Mouse (Mus musculus) neural tube, embryonic 13.5 days (tissue): ENCODE measurements around the gene Orc3. TPM values are rescaled to one million over a fixed set of nuclear protein-coding genes. Genes with fewer than 3 reads are reported as not detected.

Experiments used
- ATAC-seq: fragments of 200-750 bp; cut with Nextera tagmentation; 2 replicates; pipeline ENCODE4 v1.8.0; 2017; ENCODE audit warnings: low read depth, mild to moderate bottlenecking, moderate TSS enrichment, moderate library complexity
- H3K27ac ChIP-seq: fragments of 300-500 bp; sonication (generic); replicated peaks from 2 replicates; pipeline ENCODE4 v1.5.1; 2015; ENCODE audit warnings: moderate library complexity, mild to moderate bottlenecking, inconsistent platforms
- H3K27me3 ChIP-seq: fragments of 300-500 bp; sonication (generic); 2 replicates; pipeline ENCODE4 v1.6.1; 2015; ENCODE audit warnings: mild to moderate bottlenecking, inconsistent platforms
- H3K36me3 ChIP-seq: fragments of 300-500 bp; sonication (generic); 2 replicates; pipeline ENCODE4 v1.6.1; 2015; ENCODE audit warnings: mild to moderate bottlenecking, inconsistent platforms
- H3K4me1 ChIP-seq: fragments of 300-500 bp; sonication (generic); replicated peaks from 2 replicates; pipeline ENCODE4 v1.6.1; 2015; ENCODE audit warnings: inconsistent platforms
- H3K4me2 ChIP-seq: fragments of 300-500 bp; sonication (generic); 2 replicates; pipeline ENCODE4 v1.6.1; 2015; ENCODE audit warnings: inconsistent platforms, mild to moderate bottlenecking, moderate library complexity
- H3K4me3 ChIP-seq: fragments of 300-500 bp; sonication (generic); 2 replicates; pipeline ENCODE4 v1.5.1; 2015; ENCODE audit warnings: mild to moderate bottlenecking, inconsistent platforms
- H3K9ac ChIP-seq: fragments of 300-500 bp; sonication (generic); 2 replicates; pipeline ENCODE4 v1.6.1; 2015; ENCODE audit warnings: moderate library complexity, mild to moderate bottlenecking, inconsistent platforms
- H3K9me3 ChIP-seq: fragments of 300-500 bp; sonication (generic); 2 replicates; pipeline ENCODE4 v1.6.1; 2016; ENCODE audit warnings: inconsistent platforms
- WGBS: fragments of 180-500 bp; shearing (Covaris S2); methylation state at CpG from one replicate; pipeline ENCODE4 v1.1.7; 2015; 5-methylcytosine and 5-hydroxymethylcytosine counted together
- polyA plus RNA-seq: library from polyadenylated mRNA; unstranded; fragments of >200 nt; fragmentation: Nextera tagmentation; extraction: Ambion mirVana; gene quantifications from 2 replicates; pipeline ENCODE4 v1.2.1, GENCODE M21; 2015

The Orc3 gene
- 85.6 and 94.2 TPM in 2 replicates for polyA plus RNA-seq

DNA sequence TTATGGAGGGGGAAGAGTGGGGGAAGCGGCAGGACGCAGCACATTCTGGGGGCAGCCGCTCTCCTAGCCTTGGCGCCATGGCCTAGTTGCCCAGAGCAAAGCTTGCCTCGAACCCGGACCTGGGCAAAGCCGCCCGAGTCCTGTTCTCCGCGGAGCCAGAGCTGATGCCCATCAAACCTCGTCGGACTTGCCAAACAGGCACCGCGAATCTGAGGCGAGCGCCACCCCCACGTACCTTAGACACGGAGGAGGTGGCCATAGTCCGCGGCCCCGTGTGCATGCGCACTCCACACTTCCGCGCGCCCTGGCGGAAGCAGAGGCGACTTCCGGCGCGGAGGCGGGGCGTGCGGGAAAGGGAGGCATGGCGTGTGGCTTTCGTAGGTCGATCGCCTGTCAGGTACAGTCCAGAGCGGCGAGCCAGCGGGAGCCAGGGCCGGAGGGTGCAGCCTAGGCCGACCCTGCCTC is at the start of gene Orc3, which contains the start of gene Rars2:
TSS of gene Orc3 (minus strand) at position 315 of the 465 bp plus-strand sequence.
TSS of gene Rars2 (plus strand) at position 328 of the 465 bp plus-strand sequence.
- Histone ChIP-seq H3K4me1 (peaks cover 26% of the 10 kb centered on the region), H3K9ac (peak within 1 kb of the TSS; percentile 86), H3K9me3 (no peaks in the 10 kb centered on the region), H3K4me2 (peak within 1 kb of the TSS; percentile 81), H3K36me3 (peaks cover 3% of the 10 kb centered on the region; the same call in 1 of the 2 replicates), H3K27ac (peak within 1 kb of the TSS; percentile 88), H3K27me3 (no peaks in the 10 kb centered on the region), H3K4me3 (peak within 1 kb of the TSS; percentile 81)
- under 1% methylated on average over 42 of the region's 42 CpGs for WGBS
- ATAC-seq: peak; percentile 99

GRCm38 (mm10) chr4:34661927-34662326 is 47.2 kb upstream of the Orc3 start:
- Histone ChIP-seq H3K4me1 (no peaks in the 10 kb centered on the region), H3K4me2 (no peak overlapping the region), H3K27me3 (no peaks in the 10 kb centered on the region), H3K27ac (no peak overlapping the region), H3K36me3 (peaks cover 86% of the 10 kb centered on the region), H3K9ac (no peak overlapping the region), H3K9me3 (no peaks in the 10 kb centered on the region), H3K4me3 (no peak overlapping the region)
- 93% methylated on average over 6 of the region's 6 CpGs for WGBS
- no peak for ATAC-seq

- H3K4me3 ChIP-seq: no peak overlapping the region
- no peaks in the 10 kb centered on the region for H3K27me3 ChIP-seq
- H3K36me3 ChIP-seq: peaks cover 86% of the 10 kb centered on the region
- WGBS: 85% methylated on average over 2 of the region's 2 CpGs
- no peak overlapping the region for H3K9ac ChIP-seq
- no peak overlapping the region for H3K27ac ChIP-seq
- no peaks in the 10 kb centered on the region for H3K4me1 ChIP-seq
- H3K9me3 ChIP-seq: no peaks in the 10 kb centered on the region
- no peak overlapping the region for H3K4me2 ChIP-seq
- ATAC-seq: no peak
Measured at GRCm38 (mm10) chr4:34661514-34661913, 46.8 kb upstream of the Orc3 start.

- no peak overlapping the region for H3K4me3 ChIP-seq
- no peak overlapping the region for H3K9ac ChIP-seq
- no peaks in the 10 kb centered on the region for H3K4me1 ChIP-seq
- peaks cover 88% of the 10 kb centered on the region for H3K36me3 ChIP-seq
- H3K4me2 ChIP-seq: no peak overlapping the region
- no peak overlapping the region for H3K27ac ChIP-seq
- WGBS: 88% methylated on average over 2 of the region's 2 CpGs
- no peaks in the 10 kb centered on the region for H3K27me3 ChIP-seq
- no peak for ATAC-seq
- H3K9me3 ChIP-seq: no peaks in the 10 kb centered on the region
Measured at GRCm38 (mm10) chr4:34659012-34659411, 44.3 kb upstream of the Orc3 start.

GRCm38 (mm10) chr4:34656101-34656500 is 41.4 kb upstream of the Orc3 start:
- H3K27me3 ChIP-seq: no peaks in the 10 kb centered on the region
- H3K4me2 ChIP-seq: no peak overlapping the region
- H3K4me3 ChIP-seq: no peak overlapping the region
- peaks cover 84% of the 10 kb centered on the region for H3K36me3 ChIP-seq
- no peaks in the 10 kb centered on the region for H3K9me3 ChIP-seq
- H3K4me1 ChIP-seq: no peaks in the 10 kb centered on the region
- ATAC-seq: no peak
- no peak overlapping the region for H3K9ac ChIP-seq
- H3K27ac ChIP-seq: no peak overlapping the region
- 91% methylated on average over 10 of the region's 10 CpGs for WGBS

DNA sequence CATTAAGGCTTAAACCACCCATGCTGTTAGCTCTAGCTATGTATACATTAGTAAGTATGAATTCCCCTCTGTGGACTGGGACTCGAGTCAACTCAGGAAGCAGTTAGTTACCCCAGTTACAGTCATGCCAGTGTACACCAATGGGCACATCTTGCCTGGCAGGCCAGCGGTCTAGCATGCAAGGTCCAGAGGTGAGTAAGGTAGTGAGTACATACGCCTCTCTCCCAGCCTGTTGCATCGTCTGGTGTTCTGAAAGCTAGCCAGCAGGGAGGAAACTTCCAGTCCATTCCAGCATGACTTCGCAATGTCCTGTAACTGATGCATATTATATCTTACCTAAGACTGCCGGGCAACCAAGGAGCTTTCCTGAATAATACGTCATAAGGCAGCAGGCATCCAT is 38.4 kb upstream of the Orc3 start:
- Histone ChIP-seq H3K27ac (no peak overlapping the region), H3K36me3 (peaks cover 65% of the 10 kb centered on the region), H3K4me3 (no peak overlapping the region), H3K4me2 (no peak overlapping the region), H3K9me3 (no peaks in the 10 kb centered on the region), H3K9ac (no peak overlapping the region), H3K4me1 (no peaks in the 10 kb centered on the region), H3K27me3 (no peaks in the 10 kb centered on the region)
- ATAC-seq: no peak
- 96% methylated on average over 7 of the region's 7 CpGs for WGBS

DNA sequence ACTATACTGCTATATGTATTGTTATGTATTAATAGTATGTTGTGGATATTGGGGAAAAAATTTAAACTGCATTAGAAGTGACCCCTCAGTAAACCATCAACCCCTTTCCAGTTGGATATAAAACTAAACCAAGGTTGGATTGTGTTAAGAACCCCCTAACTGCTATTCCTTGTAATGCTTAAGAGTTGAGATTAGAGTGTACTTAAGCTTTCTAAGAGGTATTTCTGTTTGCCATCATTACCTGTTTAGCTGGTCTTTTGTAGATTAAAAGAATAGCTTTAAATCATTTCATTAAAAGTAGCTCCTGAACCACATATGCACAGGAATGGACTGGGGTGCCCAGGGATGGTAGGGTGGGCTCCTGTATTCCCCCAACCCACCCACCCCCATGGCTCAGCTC is 30.0 kb upstream of the Orc3 start:
- no peak for ATAC-seq
- Histone ChIP-seq H3K9ac (no peak overlapping the region), H3K36me3 (peaks cover 60% of the 10 kb centered on the region), H3K4me1 (no peaks in the 10 kb centered on the region), H3K27ac (no peak overlapping the region), H3K4me2 (no peak overlapping the region), H3K4me3 (no peak overlapping the region), H3K27me3 (no peaks in the 10 kb centered on the region), H3K9me3 (no peaks in the 10 kb centered on the region)

DNA sequence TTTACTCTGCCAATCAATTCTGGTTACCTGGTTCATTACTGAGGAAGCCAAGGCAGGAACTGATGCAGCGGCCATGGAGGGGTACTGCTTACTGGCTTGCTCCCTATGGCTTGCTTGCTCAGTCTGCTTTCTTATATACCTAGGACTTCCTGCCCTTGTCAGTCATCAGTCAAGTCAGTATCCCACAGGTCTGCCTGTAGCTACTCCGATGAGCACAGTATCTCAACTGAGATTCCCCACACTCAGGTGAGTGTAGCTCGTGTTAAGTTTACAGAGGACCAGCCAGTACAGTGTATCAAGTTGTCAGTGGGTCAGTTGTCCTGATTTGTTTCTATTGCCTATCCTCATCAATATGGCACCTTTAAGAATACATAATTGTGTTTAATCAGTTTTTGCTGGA is 26.0 kb upstream of the Orc3 start:
- Histone ChIP-seq H3K36me3 (peaks cover 38% of the 10 kb centered on the region), H3K4me2 (no peak overlapping the region), H3K4me1 (no peaks in the 10 kb centered on the region), H3K27ac (no peak overlapping the region), H3K9ac (no peak overlapping the region), H3K4me3 (no peak overlapping the region), H3K9me3 (no peaks in the 10 kb centered on the region), H3K27me3 (no peaks in the 10 kb centered on the region)
- no peak for ATAC-seq
- 96% methylated on average over 3 of the region's 3 CpGs for WGBS

DNA sequence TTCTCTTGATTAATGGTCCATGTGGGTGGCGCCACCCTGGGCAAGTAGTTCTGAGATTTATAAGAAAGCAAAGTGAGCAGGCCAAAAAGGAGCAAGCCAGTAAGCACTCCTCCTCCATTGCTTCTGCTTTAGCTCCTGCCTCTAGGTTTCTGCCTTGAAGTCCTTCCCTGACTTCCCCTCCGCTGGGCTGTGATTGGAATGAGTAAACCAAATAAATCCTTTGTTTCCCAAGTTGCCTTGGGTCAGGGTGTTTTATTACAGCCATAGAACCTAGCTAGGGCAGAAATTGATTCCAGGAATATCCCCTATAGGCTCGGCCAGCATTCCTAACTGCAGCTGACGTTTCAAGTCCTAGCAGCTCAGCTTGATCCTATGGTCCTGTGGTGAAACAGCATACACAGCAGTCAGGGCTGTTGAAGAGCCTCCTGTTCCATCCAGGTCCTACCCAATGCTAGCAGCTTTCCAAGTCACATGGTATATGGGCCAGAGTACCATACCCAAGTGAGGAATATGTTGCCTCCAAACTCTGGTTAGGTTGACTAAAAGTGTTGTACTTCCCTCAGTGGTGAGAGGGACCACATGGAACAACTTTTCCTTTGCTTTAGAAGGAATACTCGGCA is 25.1 kb upstream of the Orc3 start:
- Histone ChIP-seq H3K4me2 (no peak overlapping the region), H3K27me3 (no peaks in the 10 kb centered on the region), H3K36me3 (peaks cover 36% of the 10 kb centered on the region), H3K4me1 (no peaks in the 10 kb centered on the region), H3K9ac (no peak overlapping the region), H3K27ac (no peak overlapping the region), H3K4me3 (no peak overlapping the region), H3K9me3 (no peaks in the 10 kb centered on the region)
- no peak for ATAC-seq
- WGBS: 72% methylated on average over 5 of the region's 5 CpGs

DNA sequence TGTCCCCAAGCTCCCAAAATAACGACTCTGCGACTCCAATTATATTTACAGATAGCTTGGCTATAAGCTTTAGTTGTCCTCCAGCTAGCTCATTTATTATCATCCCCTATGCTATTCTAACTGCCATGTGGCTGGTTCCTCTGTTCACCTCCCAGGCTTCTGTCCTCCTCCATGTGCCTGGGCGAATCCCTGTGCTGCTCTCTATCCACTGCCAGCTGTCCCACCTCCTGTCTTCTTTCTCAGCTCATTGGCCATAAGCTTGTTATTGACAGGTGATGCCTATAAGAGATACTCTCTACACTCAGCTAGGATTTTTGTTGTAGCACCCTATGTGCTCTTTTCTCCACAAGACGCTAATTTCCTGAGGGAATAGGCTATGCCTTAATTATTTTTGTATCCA is 23.1 kb upstream of the Orc3 start:
- Histone ChIP-seq H3K27ac (no peak overlapping the region), H3K4me1 (no peaks in the 10 kb centered on the region), H3K27me3 (no peaks in the 10 kb centered on the region), H3K4me2 (no peak overlapping the region), H3K9me3 (no peaks in the 10 kb centered on the region), H3K4me3 (no peak overlapping the region), H3K9ac (no peak overlapping the region), H3K36me3 (peaks cover 42% of the 10 kb centered on the region)
- 90% methylated on average over 4 of the region's 4 CpGs for WGBS
- ATAC-seq: no peak

DNA sequence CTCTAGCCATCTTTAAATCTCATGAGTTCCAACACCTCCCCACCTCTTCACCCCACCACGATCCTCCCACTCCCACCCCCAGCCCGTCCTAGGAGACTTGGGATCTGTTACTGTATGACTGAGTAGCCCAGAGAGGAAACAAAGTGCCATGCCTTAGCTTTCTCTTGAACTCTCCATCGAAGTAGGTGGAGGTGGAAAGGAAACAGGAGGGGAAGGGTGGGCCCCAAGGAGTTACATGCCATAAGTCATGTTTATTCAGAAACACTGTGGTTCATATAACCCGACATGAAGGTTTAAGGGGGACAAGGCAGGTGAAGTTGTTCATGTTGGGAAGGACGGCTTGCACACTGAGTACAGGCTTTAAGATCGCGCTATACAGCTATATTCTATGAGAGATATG is 22.6 kb upstream of the Orc3 start:
- ATAC-seq: no peak
- Histone ChIP-seq H3K27ac (no peak overlapping the region), H3K9ac (no peak overlapping the region), H3K36me3 (peaks cover 42% of the 10 kb centered on the region), H3K4me1 (no peaks in the 10 kb centered on the region), H3K4me2 (no peak overlapping the region), H3K9me3 (no peaks in the 10 kb centered on the region), H3K4me3 (no peak overlapping the region), H3K27me3 (no peaks in the 10 kb centered on the region)
- 92% methylated on average over 7 of the region's 7 CpGs for WGBS

GRCm38 (mm10) chr4:34636036-34636435 is 21.3 kb upstream of the Orc3 start:
- Histone ChIP-seq H3K27me3 (no peaks in the 10 kb centered on the region), H3K4me2 (no peak overlapping the region), H3K36me3 (peaks cover 35% of the 10 kb centered on the region), H3K9ac (no peak overlapping the region), H3K27ac (no peak overlapping the region), H3K4me1 (no peaks in the 10 kb centered on the region), H3K4me3 (no peak overlapping the region), H3K9me3 (no peaks in the 10 kb centered on the region)
- 82% methylated on average over 5 of the region's 5 CpGs for WGBS
- ATAC-seq: no peak

DNA sequence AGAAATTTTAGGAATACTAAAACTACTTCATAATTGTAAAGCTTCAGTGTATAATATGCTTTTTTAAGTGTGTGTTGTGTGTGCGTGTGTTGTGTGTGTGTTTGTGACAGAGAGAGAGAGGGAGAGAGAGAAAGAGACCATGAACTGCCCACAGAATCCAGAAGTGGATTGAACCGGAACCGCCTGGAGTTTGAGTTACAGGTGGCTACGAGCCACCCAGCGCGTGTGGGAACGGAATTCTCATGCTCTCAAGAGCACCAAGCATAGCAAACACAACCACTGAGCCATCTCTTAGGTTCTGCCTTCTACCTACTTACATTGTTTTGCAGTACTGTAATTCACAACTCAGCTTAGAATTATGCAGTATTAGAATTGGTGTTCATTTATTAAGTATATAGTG is 19.4 kb upstream of the Orc3 start:
- no peak overlapping the region for H3K27ac ChIP-seq
- WGBS: 97% methylated on average over 7 of the region's 7 CpGs
- peaks cover 39% of the 10 kb centered on the region for H3K36me3 ChIP-seq
- H3K27me3 ChIP-seq: no peaks in the 10 kb centered on the region
- no peaks in the 10 kb centered on the region for H3K4me1 ChIP-seq
- no peaks in the 10 kb centered on the region for H3K9me3 ChIP-seq
- no peak overlapping the region for H3K9ac ChIP-seq
- H3K4me3 ChIP-seq: no peak overlapping the region
- no peak for ATAC-seq
- H3K4me2 ChIP-seq: no peak overlapping the region
